Mouse (Mus musculus): ENCODE results near the gene Timm10b. TPM values are rescaled to one million over a fixed set of nuclear protein-coding genes. Genes with fewer than 3 reads are reported as not detected.

Gene Timm10b
- polyA plus RNA-seq, 1 experiment: 146 TPM

DNA sequence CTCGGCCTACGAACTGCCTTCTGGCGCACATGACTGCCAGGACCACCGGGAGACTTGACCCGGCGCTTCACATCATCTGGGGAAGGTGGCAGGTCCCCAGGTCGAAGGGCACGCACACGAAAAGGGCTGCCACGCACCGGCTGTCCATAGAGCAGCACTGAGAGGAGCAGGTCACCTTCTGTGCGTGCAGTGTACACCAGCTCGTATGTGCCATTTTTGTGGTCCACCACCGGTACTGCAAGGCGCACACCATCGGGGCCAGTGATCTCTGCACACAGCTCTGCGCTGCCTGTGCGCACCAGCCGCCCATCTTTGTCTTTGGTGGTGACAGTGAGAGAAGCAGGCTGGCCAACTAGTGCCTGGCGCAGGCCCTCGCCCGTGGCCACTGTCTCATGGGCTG lies 22.0 kb upstream of the Timm10b start:
- Histone ChIP-seq H3K4me3 (replicated peaks; ENCODE audit: control insufficient read depth, low read depth, low read length) (no peak overlapping the region), H3K4me1 (ENCODE audit: control insufficient read depth, insufficient read depth, low read length) (no peaks in the 10 kb centered on the region), H3K27ac (ENCODE audit: control insufficient read depth, insufficient read depth, low read depth, low read length, poor library complexity) (no peak overlapping the region)
- 93% methylated on average over 22 of the region's 22 CpGs for WGBS
- TF ChIP-seq POLR2A (IDR thresholded peaks at IDR 0.05; ENCODE audit: borderline replicate concordance, control insufficient read depth, low read depth, low read length): no peak
- TF ChIP-seq CTCF (IDR thresholded peaks at IDR 0.05; ENCODE audit: control insufficient read depth, insufficient read depth, low read length): no peak

GRCm38 (mm10) chr7:105619701-105620100 lies 20.2 kb upstream of the Timm10b start:
- H3K4me1 ChIP-seq (ENCODE audit: control insufficient read depth, insufficient read depth, low read length): no peaks in the 10 kb centered on the region
- H3K27ac ChIP-seq (ENCODE audit: control insufficient read depth, insufficient read depth, low read depth, low read length, poor library complexity): no peak overlapping the region
- H3K4me3 ChIP-seq (replicated peaks; ENCODE audit: control insufficient read depth, low read depth, low read length): no peak overlapping the region
- WGBS: 79% methylated on average over 3 of the region's 3 CpGs
- no peak for TF ChIP-seq POLR2A (IDR thresholded peaks at IDR 0.05; ENCODE audit: borderline replicate concordance, control insufficient read depth, low read depth, low read length)
- TF ChIP-seq CTCF (IDR thresholded peaks at IDR 0.05; ENCODE audit: control insufficient read depth, insufficient read depth, low read length): no peak

DNA sequence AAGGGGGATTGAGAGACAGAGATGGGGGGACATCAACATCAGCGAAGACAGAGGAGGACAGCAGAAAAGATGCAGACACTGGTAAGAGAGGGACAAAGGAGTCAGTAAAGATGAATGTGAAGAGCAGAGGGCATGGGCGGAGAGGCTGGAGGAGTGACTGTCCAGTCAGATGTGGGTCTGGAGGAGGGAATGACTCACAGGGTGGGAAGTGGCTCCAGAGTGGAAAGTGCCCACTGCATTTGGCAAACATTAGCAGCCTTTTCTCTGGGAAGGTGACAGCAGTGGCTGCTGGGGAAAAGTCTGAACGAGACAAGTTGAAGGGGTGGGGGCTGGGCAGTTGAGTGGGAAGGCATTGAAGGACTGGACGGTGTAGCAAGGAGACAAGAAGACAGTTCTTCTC lies 18.8 kb upstream of the Timm10b start:
- no peak overlapping the region for H3K4me3 ChIP-seq (replicated peaks; ENCODE audit: control insufficient read depth, low read depth, low read length)
- H3K4me1 ChIP-seq (ENCODE audit: control insufficient read depth, insufficient read depth, low read length): no peaks in the 10 kb centered on the region
- TF ChIP-seq CTCF (IDR thresholded peaks at IDR 0.05; ENCODE audit: control insufficient read depth, insufficient read depth, low read length): no peak
- TF ChIP-seq POLR2A (IDR thresholded peaks at IDR 0.05; ENCODE audit: borderline replicate concordance, control insufficient read depth, low read depth, low read length): no peak
- WGBS: 83% methylated on average over 4 of the region's 4 CpGs
- no peak overlapping the region for H3K27ac ChIP-seq (ENCODE audit: control insufficient read depth, insufficient read depth, low read depth, low read length, poor library complexity)

DNA sequence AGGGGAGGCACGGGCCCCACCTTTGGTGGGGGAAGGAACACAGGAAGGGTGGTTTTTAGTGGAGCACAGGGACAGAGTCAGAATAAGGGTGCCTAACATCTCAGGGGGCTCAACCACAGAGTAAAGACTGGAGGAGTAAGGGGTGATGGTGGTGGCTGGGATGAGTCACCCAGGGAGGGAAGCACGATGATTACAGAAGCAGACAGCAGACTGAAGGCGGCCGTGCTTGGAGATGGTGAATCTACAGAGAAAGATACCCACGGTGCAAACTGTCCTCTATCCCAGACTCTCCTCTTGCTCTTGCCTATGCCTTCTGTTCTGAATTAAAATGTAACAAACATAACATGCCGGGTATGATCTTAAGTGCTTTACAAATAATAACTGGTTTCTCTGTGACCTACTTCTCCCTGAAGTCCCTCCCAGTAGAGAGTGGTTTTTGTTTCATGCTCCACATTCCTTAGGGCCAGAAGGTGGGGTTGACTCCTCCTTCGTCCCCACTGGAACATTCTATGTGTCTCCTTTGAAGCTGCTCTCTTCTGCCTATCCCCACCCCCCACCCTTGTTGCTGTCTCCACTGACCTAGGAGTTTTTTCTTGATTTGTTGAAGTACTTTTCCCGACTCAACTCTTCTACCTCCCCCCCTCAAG lies 18.1 kb upstream of the Timm10b start:
- TF ChIP-seq POLR2A (IDR thresholded peaks at IDR 0.05; ENCODE audit: borderline replicate concordance, control insufficient read depth, low read depth, low read length) (no peak), CTCF (IDR thresholded peaks at IDR 0.05; ENCODE audit: control insufficient read depth, insufficient read depth, low read length) (no peak)
- Histone ChIP-seq H3K27ac (ENCODE audit: control insufficient read depth, insufficient read depth, low read depth, low read length, poor library complexity) (no peak overlapping the region), H3K4me3 (replicated peaks; ENCODE audit: control insufficient read depth, low read depth, low read length) (no peak overlapping the region), H3K4me1 (ENCODE audit: control insufficient read depth, insufficient read depth, low read length) (no peaks in the 10 kb centered on the region)
- 78% methylated on average over 8 of the region's 8 CpGs for WGBS

GRCm38 (mm10) chr7:105625397-105625796 lies 14.5 kb upstream of the Timm10b start:
- Histone ChIP-seq H3K27ac (ENCODE audit: control insufficient read depth, insufficient read depth, low read depth, low read length, poor library complexity) (no peak overlapping the region), H3K4me3 (replicated peaks; ENCODE audit: control insufficient read depth, low read depth, low read length) (no peak overlapping the region), H3K4me1 (ENCODE audit: control insufficient read depth, insufficient read depth, low read length) (peaks cover 3% of the 10 kb centered on the region; the same call in 1 of the 2 replicates)
- 92% methylated on average over 6 of the region's 6 CpGs for WGBS
- TF ChIP-seq CTCF (IDR thresholded peaks at IDR 0.05; ENCODE audit: control insufficient read depth, insufficient read depth, low read length): no peak
- TF ChIP-seq POLR2A (IDR thresholded peaks at IDR 0.05; ENCODE audit: borderline replicate concordance, control insufficient read depth, low read depth, low read length): no peak

DNA sequence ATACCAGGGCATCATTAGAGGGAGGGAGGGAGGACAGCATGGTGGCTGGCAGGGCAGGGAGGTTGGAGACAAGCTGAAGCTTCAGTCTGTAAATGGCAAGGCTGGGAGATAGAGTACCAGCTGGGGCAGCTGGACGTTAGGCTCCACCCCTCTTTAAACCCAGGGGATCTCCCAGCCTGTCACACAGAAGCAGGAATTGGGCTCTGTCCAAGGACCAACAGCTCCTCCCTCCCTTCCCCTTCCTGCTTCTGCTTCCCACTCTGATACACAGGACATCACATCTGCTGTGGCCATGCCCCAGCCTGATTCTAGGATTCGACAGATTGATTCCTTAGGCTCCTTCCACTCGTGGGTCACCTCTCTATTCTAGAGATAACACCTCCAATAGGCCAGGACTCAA lies 11.2 kb upstream of the Timm10b start:
- Histone ChIP-seq H3K27ac (ENCODE audit: control insufficient read depth, insufficient read depth, low read depth, low read length, poor library complexity) (no peak overlapping the region), H3K4me3 (replicated peaks; ENCODE audit: control insufficient read depth, low read depth, low read length) (no peak overlapping the region), H3K4me1 (ENCODE audit: control insufficient read depth, insufficient read depth, low read length) (peaks cover 3% of the 10 kb centered on the region; the same call in 1 of the 2 replicates)
- TF ChIP-seq CTCF (IDR thresholded peaks at IDR 0.05; ENCODE audit: control insufficient read depth, insufficient read depth, low read length): no peak
- no peak for TF ChIP-seq POLR2A (IDR thresholded peaks at IDR 0.05; ENCODE audit: borderline replicate concordance, control insufficient read depth, low read depth, low read length)
- 14% methylated on average over 3 of the region's 3 CpGs for WGBS

DNA sequence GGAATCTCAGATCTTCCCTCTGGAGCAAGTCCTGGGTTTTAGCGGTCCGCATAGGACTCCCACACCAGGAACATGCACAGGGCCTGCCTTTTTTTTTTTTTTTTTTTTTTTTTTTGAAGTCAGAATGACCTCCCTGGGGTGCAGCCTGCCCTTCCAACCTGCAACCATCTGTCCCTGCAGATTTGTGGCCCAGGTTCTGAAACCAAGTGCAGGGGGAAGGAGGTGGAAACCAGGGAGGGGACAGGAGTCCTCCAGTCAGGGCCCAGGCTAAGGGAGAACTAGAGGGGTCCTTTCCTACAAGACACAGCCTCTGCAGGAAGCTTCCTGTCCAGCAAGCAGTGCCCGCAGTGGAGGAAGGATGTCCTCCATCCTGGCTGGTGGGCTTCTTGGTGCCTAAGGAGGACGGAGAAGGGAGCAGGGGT lies 7.3 kb upstream of the Timm10b start:
- 38% methylated on average over 4 of the region's 4 CpGs for WGBS
- no peak overlapping the region for H3K27ac ChIP-seq (ENCODE audit: control insufficient read depth, insufficient read depth, low read depth, low read length, poor library complexity)
- peak overlapping the region; percentile 39 for H3K4me3 ChIP-seq (replicated peaks; ENCODE audit: control insufficient read depth, low read depth, low read length)
- H3K4me1 ChIP-seq (ENCODE audit: control insufficient read depth, insufficient read depth, low read length): peaks cover 1% of the 10 kb centered on the region; the same call in 1 of the 2 replicates
- TF ChIP-seq CTCF (IDR thresholded peaks at IDR 0.05; ENCODE audit: control insufficient read depth, insufficient read depth, low read length): no peak
- TF ChIP-seq POLR2A (IDR thresholded peaks at IDR 0.05; ENCODE audit: borderline replicate concordance, control insufficient read depth, low read depth, low read length): no peak

DNA sequence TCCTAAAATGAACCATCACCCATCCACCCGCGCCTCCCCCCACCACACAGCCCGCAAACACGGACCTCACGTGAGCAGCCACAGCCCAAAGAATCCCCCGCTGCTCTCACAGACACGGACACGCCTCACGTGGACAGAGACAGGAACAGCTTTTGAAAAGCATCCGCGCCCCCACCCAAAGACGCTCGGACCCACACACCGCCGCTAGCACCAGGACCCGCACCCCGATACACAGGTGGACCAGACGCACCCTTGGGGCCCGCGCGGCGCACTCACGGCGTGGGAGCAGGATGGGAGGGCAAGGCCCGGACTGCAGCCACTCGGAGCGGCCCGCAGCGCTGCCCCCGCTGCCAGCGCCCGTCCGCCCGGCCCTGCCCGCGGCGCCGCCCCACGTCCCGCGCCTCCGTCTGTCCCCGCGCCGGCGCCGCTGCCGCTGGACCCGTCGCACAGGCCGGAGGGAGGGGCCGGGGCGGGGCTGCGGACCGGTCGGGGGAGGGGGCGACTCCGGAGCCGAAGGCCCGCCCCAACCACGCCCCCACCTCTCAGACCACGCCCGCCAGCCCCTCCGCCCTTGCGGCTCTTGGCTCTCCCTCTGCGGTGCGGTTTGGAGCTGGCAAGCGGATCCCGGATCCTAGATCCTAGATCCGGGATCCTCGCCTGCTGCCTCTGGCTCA lies 6.6 kb upstream of the Timm10b start, which contains the start of gene Trim3:
TSS of gene Trim3 (minus strand) at position 445 of the 674 bp plus-strand sequence.
- peak; percentile 8; the same call in 1 of the 2 replicates for TF ChIP-seq POLR2A (IDR thresholded peaks at IDR 0.05; ENCODE audit: borderline replicate concordance, control insufficient read depth, low read depth, low read length)
- TF ChIP-seq CTCF (IDR thresholded peaks at IDR 0.05; ENCODE audit: control insufficient read depth, insufficient read depth, low read length): no peak
- WGBS: 1% methylated on average over 71 of the region's 71 CpGs
- Histone ChIP-seq H3K4me3 (replicated peaks; ENCODE audit: control insufficient read depth, low read depth, low read length) (peak within 1 kb of the TSS; percentile 73), H3K4me1 (ENCODE audit: control insufficient read depth, insufficient read depth, low read length) (peaks cover 1% of the 10 kb centered on the region; the same call in 1 of the 2 replicates), H3K27ac (ENCODE audit: control insufficient read depth, insufficient read depth, low read depth, low read length, poor library complexity) (peak within 1 kb of the TSS; percentile 36)
